Mouse (Mus musculus) CD4-positive, CD25-positive, alpha-beta regulatory T cell, adult 2 months (primary cell): ENCODE data around the gene Vangl1.

ENCODE experiments used
- DNase-seq: peaks from one replicate; pipeline ENCODE4 v3.0.0-alpha.2; 2012; ENCODE audit warnings: low read depth, low spot score

The Vangl1 gene

DNA sequence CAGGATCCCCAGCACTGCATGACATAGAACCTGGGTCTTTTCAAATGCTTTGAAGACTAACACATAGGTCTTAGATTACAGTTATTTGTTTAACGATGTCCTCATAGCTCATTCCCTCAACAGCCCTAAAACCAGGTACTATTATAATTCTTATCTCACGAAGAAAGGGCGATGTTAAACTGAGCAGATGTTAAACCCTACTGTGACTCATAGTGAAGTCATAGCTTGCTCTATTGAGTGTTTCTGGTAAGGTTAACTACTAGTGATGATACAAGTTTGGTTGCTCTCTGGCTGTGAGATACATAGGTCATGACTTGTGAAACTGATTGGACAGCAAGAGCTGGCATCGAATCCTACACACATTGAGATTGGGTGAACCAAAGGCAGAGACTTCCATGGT is 61.5 kb downstream of the Vangl1 start:
- no peak for DNase-seq

DNA sequence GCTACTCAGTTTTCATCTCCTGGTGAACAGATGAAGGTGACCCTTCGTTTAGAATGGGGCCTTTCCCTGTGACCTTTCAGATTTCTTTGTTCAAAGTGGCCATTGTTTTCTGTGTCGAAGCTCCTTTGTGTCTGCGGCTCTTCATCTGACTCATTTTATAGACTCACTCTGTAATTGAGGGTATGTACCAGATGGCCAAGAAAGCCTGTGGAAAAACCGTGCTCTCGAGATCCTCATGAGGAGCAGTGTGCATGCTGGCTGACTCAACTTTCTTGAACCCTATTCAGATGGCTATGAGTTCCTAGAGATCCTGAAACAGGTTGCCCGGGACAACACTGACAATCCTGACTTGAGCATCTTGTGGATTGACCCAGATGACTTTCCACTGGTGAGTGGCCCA is 62.6 kb downstream of the Vangl1 start:
- DNase-seq = no peak

DNA sequence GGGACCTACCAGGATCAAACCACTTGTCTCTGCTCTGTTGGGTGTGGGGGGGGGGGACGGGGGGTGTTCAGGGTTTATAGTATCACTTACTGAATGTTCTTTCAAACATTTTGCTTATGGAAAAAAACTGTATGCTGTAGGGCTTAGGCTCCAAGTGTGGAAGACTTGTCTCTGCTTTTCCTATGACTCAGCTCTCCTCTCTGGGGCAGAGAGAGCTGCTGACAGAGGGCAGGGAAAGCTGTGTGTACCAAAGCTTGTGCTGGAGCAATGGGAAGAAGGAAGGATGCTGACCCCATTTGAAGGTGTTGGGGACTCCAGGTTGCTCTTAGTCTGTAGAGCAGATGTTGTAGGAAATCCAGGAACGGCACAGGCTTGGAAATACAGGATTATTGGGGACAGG is 63.0 kb downstream of the Vangl1 start:
- DNase-seq = no peak

DNA sequence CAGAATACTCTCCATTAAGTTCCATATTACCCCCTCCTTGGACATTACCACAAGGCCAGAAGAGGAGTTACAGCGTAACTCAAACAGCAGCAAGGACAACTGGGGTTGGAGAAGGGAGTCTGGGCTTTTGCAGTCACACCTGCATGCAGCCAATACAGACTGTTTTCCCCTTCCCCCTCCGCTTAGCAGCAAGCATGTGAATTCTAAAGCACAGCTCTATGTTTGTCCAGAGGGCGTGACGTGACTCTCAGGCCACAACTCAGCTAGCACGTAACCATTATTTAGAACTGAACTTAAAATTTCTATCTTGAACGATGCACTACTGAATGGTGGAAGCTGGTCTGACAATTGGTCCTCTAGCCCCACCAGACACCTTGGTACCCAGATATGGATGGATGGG is 63.9 kb downstream of the Vangl1 start:
- DNase-seq = no peak

DNA sequence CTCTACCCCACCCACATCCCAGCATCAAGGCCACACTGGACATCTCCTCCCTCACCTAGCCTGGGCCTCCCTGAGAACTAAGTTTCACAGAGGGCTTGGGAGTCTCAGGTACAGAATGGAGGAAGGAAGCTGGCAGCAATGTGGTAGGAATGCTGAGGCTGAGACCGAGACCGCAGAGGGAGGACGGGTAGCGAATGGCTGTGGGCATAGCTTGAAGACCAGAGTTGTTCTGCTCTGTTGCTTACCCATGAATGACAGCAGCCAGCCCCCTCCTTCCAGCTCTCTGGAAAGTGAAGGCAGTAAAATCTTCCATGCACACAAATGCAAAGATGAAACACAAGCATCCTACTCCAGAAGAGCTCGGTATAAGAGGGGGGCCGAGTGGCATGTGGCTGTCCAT is 65.6 kb downstream of the Vangl1 start:
- no peak for DNase-seq

DNA sequence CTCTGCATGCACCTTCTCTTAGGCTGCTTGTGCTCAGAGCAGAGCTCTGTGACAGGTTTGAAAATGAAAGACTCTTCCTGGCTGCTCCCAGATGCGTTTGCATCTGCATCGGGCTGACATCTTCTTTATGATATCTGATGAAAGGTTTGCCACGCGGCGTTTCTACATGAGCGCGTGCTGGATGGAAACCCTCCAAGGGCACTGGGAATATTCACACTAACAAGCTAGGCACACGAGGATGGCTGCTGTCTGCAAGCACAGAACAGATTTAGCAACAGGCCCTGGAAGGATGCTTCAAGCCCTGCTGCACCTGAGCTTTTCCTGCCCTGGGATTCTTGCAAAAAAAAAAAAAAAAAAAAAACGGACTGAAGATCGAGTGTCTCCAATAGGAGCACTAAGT is 67.3 kb downstream of the Vangl1 start:
- DNase-seq = no peak

DNA sequence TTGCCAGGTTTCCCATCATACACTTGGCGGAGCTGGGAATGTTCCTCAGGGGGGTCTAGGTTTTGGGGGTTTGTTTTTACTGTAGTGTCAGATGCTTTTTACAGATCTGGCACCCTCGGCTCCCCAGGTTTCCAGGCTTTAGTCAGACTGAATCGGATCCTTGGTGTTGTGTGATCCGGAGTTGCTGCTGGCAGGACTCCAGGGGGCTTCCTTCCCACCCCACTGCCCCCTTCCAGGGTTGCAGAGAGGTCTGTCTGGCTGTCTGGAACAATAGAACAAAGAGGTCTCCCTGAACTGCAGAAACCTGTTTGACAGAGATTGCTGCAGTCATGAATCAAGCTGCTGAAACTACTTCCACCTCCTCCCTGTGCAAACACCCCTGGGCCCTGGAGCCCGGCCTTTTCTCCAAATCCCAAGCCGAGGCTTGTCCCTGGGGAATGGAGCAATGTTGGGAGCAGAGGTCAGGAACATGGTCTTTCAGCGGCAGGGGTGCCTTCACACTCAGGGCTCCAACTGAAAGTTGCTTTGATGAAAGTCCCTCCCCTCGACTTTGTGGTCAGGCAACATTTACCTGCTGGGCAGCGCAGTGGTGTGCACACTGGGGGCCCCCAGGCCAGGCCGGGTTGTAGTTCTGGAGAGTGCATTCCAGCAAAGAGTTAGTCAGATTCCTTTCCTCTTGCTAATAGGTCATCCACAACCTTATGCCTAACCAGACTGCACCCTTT is 68.9 kb downstream of the Vangl1 start:
- no peak for DNase-seq

DNA sequence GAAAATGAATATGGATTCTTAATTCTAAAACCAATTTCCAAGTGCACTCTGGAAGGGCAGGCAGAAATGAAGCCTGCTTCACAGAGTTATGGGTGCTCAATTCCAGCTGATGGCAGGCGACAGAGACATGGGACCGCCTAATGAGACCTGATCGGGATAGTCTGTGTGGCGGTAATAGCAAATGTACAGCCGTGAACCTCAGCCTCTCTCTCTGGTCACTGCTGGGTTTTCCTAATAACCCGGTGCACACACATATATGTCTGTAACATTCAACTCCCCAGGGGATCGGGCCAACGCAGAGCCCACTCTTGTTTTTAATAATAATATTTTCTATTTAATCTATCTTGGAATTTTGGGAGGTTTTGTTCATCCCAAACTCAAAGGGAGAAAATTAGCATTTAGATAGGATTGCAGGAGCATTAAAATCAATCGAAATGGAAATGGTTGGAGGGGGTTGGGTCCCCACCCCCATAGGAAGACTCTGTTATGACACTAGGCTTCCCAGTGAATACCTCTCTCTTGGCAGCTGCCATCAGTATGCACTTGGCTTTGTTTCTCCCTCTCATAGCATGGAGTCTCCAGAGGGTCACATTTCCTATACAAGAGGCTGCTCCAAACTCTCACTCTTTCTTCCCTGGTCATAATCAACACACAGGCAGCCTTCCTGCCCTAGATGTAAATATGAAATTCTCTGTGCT is 72.7 kb downstream of the Vangl1 start:
- DNase-seq = no peak

DNA sequence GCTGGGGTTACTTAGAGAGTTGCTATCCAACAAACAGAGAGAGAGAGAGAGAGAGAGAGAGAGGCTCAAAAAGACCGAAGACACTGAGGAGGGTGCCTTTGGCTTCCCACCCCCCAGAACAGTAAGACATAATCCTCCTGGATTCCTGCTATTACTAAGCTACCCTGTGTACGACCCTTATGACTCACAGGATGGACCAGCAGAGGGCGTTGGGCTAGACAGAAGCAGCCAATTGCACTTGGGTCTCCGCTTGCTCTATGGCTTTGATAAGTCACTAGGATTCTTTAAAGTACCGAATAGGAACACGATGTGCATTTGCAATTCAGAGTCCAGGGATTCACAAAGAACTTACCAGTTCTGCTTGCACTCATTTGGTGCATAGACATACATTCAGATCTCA is 74.0 kb downstream of the Vangl1 start:
- no peak for DNase-seq

DNA sequence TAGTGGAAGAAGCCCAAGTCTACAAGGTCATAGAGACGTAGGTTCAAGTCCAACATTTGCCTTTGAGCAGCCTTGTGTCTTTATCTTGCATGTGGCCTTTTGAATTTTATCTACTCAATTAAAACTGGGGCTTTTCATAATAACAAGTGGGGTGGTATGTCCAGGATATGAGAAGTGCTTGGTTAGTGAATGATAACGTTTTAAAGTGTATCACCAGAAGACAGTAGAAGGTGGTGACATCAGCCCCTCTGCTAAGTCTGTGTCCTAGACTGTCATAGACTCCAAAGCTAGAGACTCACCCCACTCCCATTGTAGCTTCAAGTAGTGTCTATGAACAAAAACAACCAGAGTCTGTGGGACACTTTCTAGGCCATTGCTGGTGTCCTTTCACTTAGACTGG is 76.3 kb downstream of the Vangl1 start:
- DNase-seq = no peak

DNA sequence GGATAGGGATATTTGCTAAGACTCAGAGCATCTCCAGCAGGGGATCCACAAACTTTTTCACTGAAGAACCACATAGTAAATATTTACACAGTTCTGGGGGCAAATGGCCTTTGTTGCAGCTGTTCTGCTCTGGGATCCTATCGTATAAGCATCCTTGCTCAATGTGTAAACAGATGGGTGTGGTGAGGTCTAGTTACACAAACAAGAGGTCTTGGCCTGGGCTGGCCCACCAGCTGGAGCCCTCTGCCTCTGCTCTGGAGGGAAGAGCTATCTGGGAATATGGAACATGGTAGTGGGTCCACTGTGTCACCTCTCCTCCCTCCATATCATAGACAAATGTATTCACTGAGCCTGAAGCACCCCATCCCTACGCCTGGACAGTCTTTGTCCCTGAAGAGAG is 77.4 kb downstream of the Vangl1 start:
- no peak for DNase-seq

DNA sequence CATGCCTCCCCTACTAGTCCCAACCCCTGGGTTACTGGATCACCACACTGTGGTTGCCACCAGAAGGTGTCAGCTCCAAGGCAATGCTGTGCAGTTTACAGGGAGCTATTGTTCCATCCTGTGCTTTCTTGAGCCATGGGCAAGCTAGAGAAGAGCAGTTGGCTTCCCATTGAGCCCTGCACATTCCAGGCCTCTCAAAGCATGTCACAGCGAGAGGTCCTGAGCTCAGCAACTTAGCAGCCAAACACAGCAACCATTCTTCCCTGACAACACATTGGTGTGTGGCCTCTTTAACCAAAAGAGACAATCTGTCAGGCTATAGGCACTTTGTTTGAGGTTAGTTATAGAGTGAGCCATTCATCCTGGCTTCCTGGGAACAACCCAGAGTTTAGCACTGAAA is 78.9 kb downstream of the Vangl1 start:
- no peak for DNase-seq

DNA sequence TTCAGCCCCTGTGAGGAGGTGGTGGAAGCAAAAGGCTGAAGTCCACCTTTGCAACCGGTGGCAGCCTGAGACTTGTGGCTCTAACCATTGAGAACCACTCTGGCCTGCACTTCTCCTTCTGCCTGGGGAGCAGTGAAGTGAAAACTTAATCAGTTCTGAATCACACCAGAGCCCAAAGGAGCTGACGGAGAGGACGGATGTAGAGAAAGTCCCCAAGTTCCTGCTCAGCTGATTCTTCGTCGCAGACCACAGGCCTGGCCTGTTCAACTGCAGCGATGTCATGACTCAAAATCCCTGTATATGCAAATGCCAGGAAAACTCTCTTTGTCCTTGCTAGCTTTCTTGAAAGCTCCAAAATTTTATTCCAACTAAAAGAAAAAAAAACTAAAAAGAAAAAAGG is 80.8 kb downstream of the Vangl1 start:
- DNase-seq = no peak

DNA sequence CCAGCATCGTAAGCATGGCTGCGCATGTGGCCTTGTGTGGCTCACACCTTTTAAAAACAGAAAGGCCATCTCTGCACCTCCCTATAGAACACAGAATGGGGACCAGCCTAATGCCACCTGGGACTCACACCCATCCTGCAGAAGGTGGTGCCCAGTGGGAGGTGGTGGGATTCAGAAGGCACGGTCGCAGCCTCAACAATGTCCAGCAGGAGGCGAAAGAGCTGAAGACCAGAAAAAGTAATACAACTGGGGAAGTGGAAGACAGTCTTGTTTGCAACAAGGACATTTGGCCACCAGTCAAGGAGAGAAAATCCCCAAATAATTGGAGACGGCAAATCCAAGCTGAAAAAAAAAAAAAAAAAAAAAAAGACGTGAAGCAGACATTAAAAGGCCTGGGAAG is 82.4 kb downstream of the Vangl1 start:
- no peak for DNase-seq

DNA sequence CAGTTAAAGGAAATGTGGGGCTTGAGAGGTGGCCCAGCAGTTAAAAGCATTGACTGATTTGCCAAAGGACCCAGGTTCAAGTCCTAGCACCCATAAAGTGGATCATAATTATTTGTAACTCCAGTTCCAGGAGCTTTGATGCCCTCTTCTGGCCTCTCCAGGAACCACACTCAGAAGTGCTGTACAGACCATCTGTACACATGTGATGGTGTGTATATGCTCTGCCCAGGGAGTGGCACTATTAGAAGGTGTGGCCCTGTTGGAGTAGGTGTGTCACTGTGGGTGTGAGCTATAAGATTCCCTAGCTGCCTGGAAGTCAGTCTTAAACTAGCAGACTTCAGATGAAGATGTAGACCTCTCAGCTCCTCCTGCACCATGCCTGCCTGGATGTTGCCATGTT is 83.5 kb downstream of the Vangl1 start:
- DNase-seq = no peak

DNA sequence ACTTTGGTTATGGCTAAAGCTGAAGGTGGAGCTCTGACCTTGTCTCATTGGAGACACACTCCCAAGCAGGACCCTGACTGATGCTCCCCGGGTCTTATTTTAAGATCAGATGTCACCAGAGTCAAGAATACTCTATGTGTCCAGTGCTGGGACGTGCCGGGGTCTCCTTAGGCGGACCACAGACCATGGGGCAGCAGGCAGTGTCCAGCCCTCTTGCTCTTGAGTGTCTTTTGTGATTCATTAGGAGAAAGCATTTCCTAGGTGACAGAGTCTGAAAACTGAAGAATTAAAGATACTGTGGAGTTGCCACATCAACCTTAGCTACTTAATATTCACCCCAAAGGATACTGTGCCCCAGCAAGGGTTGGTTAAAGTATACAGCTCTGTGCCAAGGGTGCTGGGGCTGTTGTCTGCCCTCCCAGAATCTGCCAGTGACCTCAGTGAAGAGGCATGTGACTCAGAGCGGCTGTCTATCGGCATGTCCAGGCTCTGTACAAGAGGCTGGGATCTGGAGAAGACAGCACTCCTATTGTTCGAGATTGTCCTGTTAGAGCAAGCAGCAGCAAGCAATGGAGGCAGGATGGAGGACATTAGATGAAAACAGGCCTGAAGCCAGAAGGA is 92.4 kb downstream of the Vangl1 start:
- DNase-seq = no peak

DNA sequence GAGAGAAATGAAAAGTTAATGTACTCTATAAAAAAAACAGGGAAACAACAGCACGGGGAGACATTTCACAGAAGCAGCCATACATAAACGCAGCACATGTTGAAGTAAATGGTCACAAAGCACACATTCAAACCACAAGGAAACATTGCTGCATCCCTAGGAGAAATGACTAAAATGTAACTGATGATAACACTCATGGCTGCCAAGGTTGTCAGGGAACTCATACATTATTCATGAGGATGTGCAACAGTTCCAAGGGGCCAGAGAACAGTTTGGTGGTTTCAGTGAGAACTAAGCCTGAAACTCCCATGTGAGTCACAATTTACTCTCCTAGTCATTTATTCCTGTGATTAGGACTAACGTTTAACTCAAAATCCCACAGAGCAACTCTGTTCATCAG is 96.3 kb downstream of the Vangl1 start:
- no peak for DNase-seq

DNA sequence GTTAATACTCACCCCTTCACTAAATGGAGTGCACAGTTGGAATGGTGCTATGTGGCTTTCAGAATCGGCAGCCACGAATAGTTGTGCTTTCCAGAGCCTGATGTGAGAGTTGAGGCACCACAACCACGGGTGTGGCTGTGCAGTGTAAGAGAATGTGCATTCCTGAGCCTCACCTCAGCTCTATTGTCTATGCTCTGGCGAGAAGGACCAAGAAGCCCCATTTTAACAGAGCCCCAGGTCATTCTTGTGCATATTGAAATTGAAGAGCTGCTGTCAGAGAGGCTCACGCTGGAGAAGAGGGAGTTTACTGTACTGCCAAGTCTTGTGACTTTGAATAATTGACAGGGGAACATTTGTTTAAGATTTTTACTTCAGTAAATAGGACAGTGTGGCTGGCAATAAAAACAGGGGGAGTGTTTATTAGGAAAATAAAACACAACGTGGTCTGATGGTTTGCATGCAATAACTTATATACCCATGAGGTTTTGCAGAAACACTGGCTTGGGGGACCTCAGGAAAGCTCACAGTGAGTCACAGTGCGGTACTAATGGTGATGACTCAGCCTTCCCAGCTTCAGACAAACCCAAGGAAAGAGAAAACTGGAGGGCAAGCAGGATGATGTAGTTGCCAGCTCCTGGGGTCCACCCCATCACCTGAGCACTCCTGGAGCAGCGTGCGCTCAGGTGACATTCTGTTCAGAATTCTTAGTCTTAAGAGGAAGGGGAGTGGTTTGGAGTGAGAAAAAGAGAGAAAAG is 100.5 kb downstream of the Vangl1 start:
- DNase-seq = no peak
